Mouse (Mus musculus) bone marrow macrophage, adult 2 months (primary cell): ENCODE data around the gene Plppr2.

ENCODE experiments used
- CTCF ChIP-seq: IDR thresholded peaks from 2 replicates; pipeline ENCODE4 v1.5.1; 2012; ENCODE audit warnings: low read depth, mild to moderate bottlenecking, low read length, moderate library complexity
- POLR2A ChIP-seq: IDR thresholded peaks from 2 replicates; pipeline ENCODE4 v1.6.1; 2012; ENCODE audit warnings: mild to moderate bottlenecking, low read depth, low read length, borderline replicate concordance

DNA sequence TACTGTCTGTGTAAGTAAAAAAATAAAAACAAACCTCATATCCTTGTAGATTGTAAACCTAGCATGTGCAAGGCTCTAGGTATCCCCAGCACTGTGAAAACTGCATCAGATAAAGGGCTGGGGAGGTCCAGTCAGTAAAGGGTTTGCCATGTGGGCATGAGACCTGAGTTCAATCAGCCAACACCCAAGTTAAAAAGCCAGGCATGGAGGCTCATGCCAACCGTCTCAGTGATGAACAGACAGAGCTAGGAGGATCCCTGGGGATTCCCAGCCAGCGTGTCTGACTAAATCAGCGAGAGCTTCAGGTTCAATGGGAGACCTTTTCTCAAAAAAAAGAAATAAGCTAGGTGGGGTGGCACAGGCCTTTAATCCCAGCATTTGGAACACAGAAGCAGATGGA, 11.8 kb upstream of the Plppr2 start:
- no peak for TF ChIP-seq POLR2A
- TF ChIP-seq CTCF = no peak
